Mouse (Mus musculus): ENCODE measurements around the gene Ccdc65. TPM values are rescaled to one million over a fixed set of nuclear protein-coding genes. Genes with fewer than 3 reads are reported as not detected.

Ccdc65 gene
- total RNA-seq, 2 experiments from 2014 or later, result not detected

Other genes starting within 250 kb of the Ccdc65 start
- not detected for gene OR5BS1P, start 238.3 kb upstream of the Ccdc65 start, total RNA-seq (2021)
- not detected for gene Lalba, start 225.5 kb upstream of the Ccdc65 start, total RNA-seq (2021)
- gene Olfr279, start 215.8 kb upstream of the Ccdc65 start, total RNA-seq (2021), result not detected
- 10 to 100 TPM; 75.4 to 83.9 TPM for gene Kansl2, start 173.9 kb upstream of the Ccdc65 start, total RNA-seq (2021)
- gene Ccnt1, start 137.3 kb upstream of the Ccdc65 start, total RNA-seq (2021), result 10 to 100 TPM; 31.3 to 35.4 TPM
- under 1 TPM in 1 of 2 experiments, not detected in 1; 0.54 TPM for gene 4930415O20Rik, start 137.2 kb upstream of the Ccdc65 start, total RNA-seq (2021)
- 10 to 100 TPM; 56.6 to 60.6 TPM for gene Adcy6, start 98.1 kb upstream of the Ccdc65 start, total RNA-seq (2021)
- 10 to 100 TPM; 22.1 to 22.5 TPM for gene Cacnb3, start 77.4 kb upstream of the Ccdc65 start, total RNA-seq (2021)
- 10 to 100 TPM; 62.5 to 67.3 TPM for gene Ddx23, start 45.3 kb upstream of the Ccdc65 start, total RNA-seq (2021)
- 1 to 10 TPM in 1 of 2 experiments, under 1 TPM in 1; 0.75 to 1.2 TPM for gene Rnd1, start 30.7 kb upstream of the Ccdc65 start, total RNA-seq (2021)
- gene Fkbp11, start 20.0 kb downstream of the Ccdc65 start, total RNA-seq (2021), result 10 to 100 TPM; 16.6 to 17.2 TPM
- 10 to 100 TPM; 30.8 to 31.7 TPM for gene Arf3, start 55.0 kb downstream of the Ccdc65 start, total RNA-seq (2021)
- 1 to 10 TPM; 2.7 TPM for gene Wnt10b, start 69.9 kb downstream of the Ccdc65 start, total RNA-seq (2021)
- gene Wnt1, start 81.7 kb downstream of the Ccdc65 start, total RNA-seq (2021), result under 1 TPM; 0.15 to 0.21 TPM
- 1 to 10 TPM; 1.8 TPM for gene Ddn, start 101.3 kb downstream of the Ccdc65 start, total RNA-seq (2021)
- 10 to 100 TPM; 42.8 to 42.9 TPM for gene Prkag1, start 123.3 kb downstream of the Ccdc65 start, total RNA-seq (2021)
- gene Kmt2d, start 163.0 kb downstream of the Ccdc65 start, total RNA-seq (2021), result 10 to 100 TPM; 63.9 to 68.6 TPM
- gene Rhebl1, start 186.3 kb downstream of the Ccdc65 start, total RNA-seq (2021), result 1 to 10 TPM; 2.4 to 3.6 TPM
- 1 to 10 TPM; 5.0 to 7.8 TPM for gene Dhh, start 190.3 kb downstream of the Ccdc65 start, total RNA-seq (2021)
- 10 to 100 TPM; 16.9 to 19.8 TPM for gene Lmbr1l, start 210.0 kb downstream of the Ccdc65 start, total RNA-seq (2021)
- 100 to 1,000 TPM; 402 to 455 TPM for gene Tuba1b, start 226.4 kb downstream of the Ccdc65 start, total RNA-seq (2021)
- not detected for gene Gm49450, start 245.3 kb downstream of the Ccdc65 start, total RNA-seq (2021)
- 100 to 1,000 TPM; 355 to 415 TPM for gene Tuba1a, start 245.5 kb downstream of the Ccdc65 start, total RNA-seq (2021)

All from gastrocnemius, postnatal 4 days (tissue).